Mouse (Mus musculus) gastrocnemius, postnatal 25 days (tissue): ENCODE results near the gene Klhdc10. TPM values are rescaled to one million over a fixed set of nuclear protein-coding genes. Genes with fewer than 3 reads are reported as not detected.
A peak's percentile ranks its signal among the peaks of the same experiment; 100 is the strongest.

Experiments
- DNase-seq: peaks from one replicate; pipeline ENCODE4 v3.0.0; 2022
- total RNA-seq, 2 experiments: library from RNA; stranded (reverse); gene quantifications; 1 replicate in 1 of 2; 2 replicates in 1 of 2; pipeline ENCODE4 v1.2.3; 2021

Gene Klhdc10
- total RNA-seq, 2 experiments from 2014 or later, result 44.3 to 46.2 TPM

GRCm38 (mm10) chr6:30400716-30401115, 952 bp upstream of the Klhdc10 start:
- DNase-seq, result no peak

- DNase-seq, result no peak
Observed at GRCm38 (mm10) chr6:30402091-30402491, 423 bp downstream of the Klhdc10 start.

GRCm38 (mm10) chr6:30403465-30403864, 1.8 kb downstream of the Klhdc10 start:
- DNase-seq, result peak; percentile 31

GRCm38 (mm10) chr6:30404671-30405070, 3.0 kb downstream of the Klhdc10 start:
- DNase-seq, result no peak

- DNase-seq, result no peak
Observed at GRCm38 (mm10) chr6:30408276-30408675, 6.6 kb downstream of the Klhdc10 start.

GRCm38 (mm10) chr6:30409399-30410093, 7.9 kb downstream of the Klhdc10 start:
- DNase-seq, result no peak

- no peak for DNase-seq
Observed at GRCm38 (mm10) chr6:30411311-30411710, 9.6 kb downstream of the Klhdc10 start.

- DNase-seq, result no peak
Observed at GRCm38 (mm10) chr6:30416126-30416525, 14.5 kb downstream of the Klhdc10 start.

- DNase-seq, result no peak
Observed at GRCm38 (mm10) chr6:30416801-30417200, 15.1 kb downstream of the Klhdc10 start.

- no peak for DNase-seq
Observed at GRCm38 (mm10) chr6:30432461-30433192, 31.0 kb downstream of the Klhdc10 start.

- no peak for DNase-seq
Observed at GRCm38 (mm10) chr6:30436476-30436875, 34.8 kb downstream of the Klhdc10 start.

- DNase-seq, result no peak
Observed at GRCm38 (mm10) chr6:30437054-30437453, 35.4 kb downstream of the Klhdc10 start.

GRCm38 (mm10) chr6:30439576-30439975, 37.9 kb downstream of the Klhdc10 start:
- no peak for DNase-seq

- DNase-seq, result no peak
Observed at GRCm38 (mm10) chr6:30456991-30457390, 55.3 kb downstream of the Klhdc10 start.

- no peak for DNase-seq
Observed at GRCm38 (mm10) chr6:30458626-30459025, 57.0 kb downstream of the Klhdc10 start.

- DNase-seq, result peak; percentile 42
Observed at GRCm38 (mm10) chr6:30459056-30459747, 57.5 kb downstream of the Klhdc10 start.

GRCm38 (mm10) chr6:30459811-30460749, 58.4 kb downstream of the Klhdc10 start:
- DNase-seq, result peak; percentile 71

- no peak for DNase-seq
Observed at GRCm38 (mm10) chr6:30460750-30461446, 59.2 kb downstream of the Klhdc10 start.

- DNase-seq, result no peak
Observed at GRCm38 (mm10) chr6:30461755-30462344, 60.2 kb downstream of the Klhdc10 start.

GRCm38 (mm10) chr6:30462822-30463221, 61.2 kb downstream of the Klhdc10 start:
- no peak for DNase-seq

GRCm38 (mm10) chr6:30465586-30465985, 63.9 kb downstream of the Klhdc10 start:
- DNase-seq, result no peak
